7 mouse cellular contexts compared by ENCODE assay signal in the genomic region with DNA sequence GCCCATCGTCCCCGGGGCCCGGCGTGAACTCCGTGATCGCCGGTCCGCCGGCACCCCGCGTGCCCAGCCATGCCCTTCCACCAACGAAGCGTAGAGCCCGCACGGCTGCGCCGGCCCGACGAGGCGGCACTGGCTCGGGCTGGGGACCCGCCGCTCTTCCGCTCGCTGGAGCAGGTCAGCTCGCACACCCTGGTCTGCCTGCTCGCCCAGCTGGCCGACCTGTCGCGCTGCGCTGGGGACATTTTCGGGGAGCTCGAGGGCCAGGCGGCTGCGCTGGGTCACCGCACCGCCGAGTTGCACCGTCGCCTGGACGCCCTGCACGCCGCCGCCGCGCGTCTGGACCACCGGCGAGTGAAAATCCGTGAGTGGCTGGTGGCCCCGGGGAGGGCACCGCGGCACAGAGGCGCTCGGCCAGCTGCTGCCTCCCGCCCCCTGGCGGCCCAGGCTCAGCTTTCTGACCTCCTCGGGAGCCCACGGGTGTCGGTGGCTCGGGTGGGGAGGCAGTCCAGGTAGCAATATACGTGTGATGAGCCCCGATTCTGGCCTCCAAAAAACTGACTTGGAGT. TPM values are rescaled to one million over a fixed set of nuclear protein-coding genes. Genes with fewer than 3 reads are reported as not detected.
DNase-seq lines count a peak whose midpoint lies in the region; ATAC-seq lines count a peak whose summit lies in the region.

A gene (plus strand): TSS at position 70 of the 566 bp plus-strand sequence.

- peak; percentile 74 for DNase-seq in adrenal gland, postnatal 14 days
- peak; percentile 66 for DNase-seq in embryo, embryonic 10.5 days (ENCODE audit: low spot score)

- H3K4me1 ChIP-seq in intestine, embryonic 16.5 days (ENCODE audit: control insufficient read depth, insufficient read depth, low read length), result peaks cover 6% of the 10 kb centered on the region
- peaks cover 9% of the 10 kb centered on the region for H3K4me1 ChIP-seq in limb, embryonic 12.5 days (replicated peaks)
- peaks cover 10% of the 10 kb centered on the region for H3K4me1 ChIP-seq in midbrain, embryonic 13.5 days (replicated peaks)
- H3K4me1 ChIP-seq in stomach, embryonic 14.5 days (ENCODE audit: control insufficient read depth, insufficient read depth, low read length), result peaks cover 4% of the 10 kb centered on the region; the same call in 1 of the 2 replicates

- ATAC-seq in granulocyte monocyte progenitor cell, adult 5-6 weeks (replicated peaks; ENCODE audit: poor library complexity, severe bottlenecking), result peak; percentile 57
- ATAC-seq in intestine, embryonic 16.5 days, result peak; percentile 87
- ATAC-seq in limb, embryonic 12.5 days (ENCODE audit: insufficient number of reproducible peaks, insufficient read depth, low FRiP score, low TSS enrichment, low read depth), result peak; percentile 69
- ATAC-seq in midbrain, embryonic 13.5 days, result peak; percentile 86
- ATAC-seq in stomach, embryonic 14.5 days (ENCODE audit: insufficient number of reproducible peaks, insufficient read depth, low FRiP score, low read depth), result peak; percentile 65

- peak within 1 kb of the TSS; percentile 45 for H3K27ac ChIP-seq in intestine, embryonic 16.5 days (ENCODE audit: low read length)
- peak within 1 kb of the TSS; percentile 91 for H3K27ac ChIP-seq in limb, embryonic 12.5 days
- peak within 1 kb of the TSS; percentile 44 for H3K27ac ChIP-seq in midbrain, embryonic 13.5 days
- H3K27ac ChIP-seq in stomach, embryonic 14.5 days (ENCODE audit: low read length), result peak within 1 kb of the TSS; percentile 68; the same call in 1 of the 2 replicates

- H3K27me3 ChIP-seq in intestine, embryonic 16.5 days (replicated peaks; ENCODE audit: control insufficient read depth, insufficient read depth, low read length), result no peaks in the 10 kb centered on the region
- H3K27me3 ChIP-seq in limb, embryonic 12.5 days, result no peaks in the 10 kb centered on the region
- peaks cover 19% of the 10 kb centered on the region; the same call in 1 of the 2 replicates for H3K27me3 ChIP-seq in midbrain, embryonic 13.5 days
- H3K27me3 ChIP-seq in stomach, embryonic 14.5 days (ENCODE audit: control insufficient read depth, insufficient read depth, low read length), result no peaks in the 10 kb centered on the region

- H3K4me3 ChIP-seq in intestine, embryonic 16.5 days (ENCODE audit: low read length), result peak within 1 kb of the TSS; percentile 83
- H3K4me3 ChIP-seq in limb, embryonic 12.5 days (replicated peaks), result peak within 1 kb of the TSS; percentile 82
- peak within 1 kb of the TSS; percentile 74 for H3K4me3 ChIP-seq in midbrain, embryonic 13.5 days (replicated peaks)
- H3K4me3 ChIP-seq in stomach, embryonic 14.5 days (ENCODE audit: low read depth, low read length), result peak within 1 kb of the TSS; percentile 77

- peak within 1 kb of the TSS; percentile 84 for H3K9ac ChIP-seq in intestine, embryonic 16.5 days (ENCODE audit: low read depth, low read length)
- peak within 1 kb of the TSS; percentile 93 for H3K9ac ChIP-seq in limb, embryonic 12.5 days (replicated peaks)
- H3K9ac ChIP-seq in midbrain, embryonic 13.5 days (replicated peaks), result peak within 1 kb of the TSS; percentile 80
- peak within 1 kb of the TSS; percentile 84 for H3K9ac ChIP-seq in stomach, embryonic 14.5 days (replicated peaks; ENCODE audit: low read depth, low read length)

- H3K36me3 ChIP-seq in intestine, embryonic 16.5 days (ENCODE audit: control insufficient read depth, insufficient read depth, low read length), result no peaks in the 10 kb centered on the region
- no peaks in the 10 kb centered on the region for H3K36me3 ChIP-seq in limb, embryonic 12.5 days
- no peaks in the 10 kb centered on the region for H3K36me3 ChIP-seq in midbrain, embryonic 13.5 days
- H3K36me3 ChIP-seq in stomach, embryonic 14.5 days (ENCODE audit: control insufficient read depth, insufficient read depth, low read length), result no peaks in the 10 kb centered on the region

- under 1% methylated on average over 63 of the region's 63 CpGs for WGBS in intestine, embryonic 16.5 days
- WGBS in limb, embryonic 12.5 days, result under 1% methylated on average over 63 of the region's 63 CpGs
- WGBS in midbrain, embryonic 13.5 days, result under 1% methylated on average over 56 of the region's 63 CpGs
- WGBS in stomach, embryonic 14.5 days, result under 1% methylated on average over 63 of the region's 63 CpGs

- peak within 1 kb of the TSS; percentile 98 for H3K4me2 ChIP-seq in intestine, embryonic 16.5 days (ENCODE audit: low read depth, low read length)
- H3K4me2 ChIP-seq in limb, embryonic 12.5 days, result peak within 1 kb of the TSS; percentile 74
- H3K4me2 ChIP-seq in midbrain, embryonic 13.5 days (replicated peaks), result peak within 1 kb of the TSS; percentile 95
- peak within 1 kb of the TSS; percentile 85 for H3K4me2 ChIP-seq in stomach, embryonic 14.5 days (replicated peaks; ENCODE audit: low read depth, low read length)

- no peaks in the 10 kb centered on the region for H3K9me3 ChIP-seq in intestine, embryonic 16.5 days (ENCODE audit: control insufficient read depth, low read length)
- no peaks in the 10 kb centered on the region for H3K9me3 ChIP-seq in limb, embryonic 12.5 days
- H3K9me3 ChIP-seq in midbrain, embryonic 13.5 days, result no peaks in the 10 kb centered on the region
- H3K9me3 ChIP-seq in stomach, embryonic 14.5 days (ENCODE audit: control insufficient read depth, low read depth, low read length), result no peaks in the 10 kb centered on the region

RNA-seq across cellular contexts. Expression of the gene that starts here (rescaled TPM):
- 6.5 and 6.6 TPM in 2 replicates for total RNA-seq in adrenal gland, postnatal 14 days (2021)
- 0.15 and 1.7 TPM in 2 replicates for total RNA-seq in granulocyte monocyte progenitor cell, adult 5-6 weeks (2014; fragmentation: Nextera tagmentation)
- 0.93 and 1.0 TPM in 2 replicates for total RNA-seq in granulocyte monocyte progenitor cell, adult 5-6 weeks (2017)
- polyA plus RNA-seq in intestine, embryonic 16.5 days (2015; fragmentation: Nextera tagmentation; extraction: Ambion mirVana), result 8.1 and 9.3 TPM in 2 replicates
- polyA plus RNA-seq in limb, embryonic 12.5 days (2016; fragmentation: Nextera tagmentation; extraction: Ambion mirVana), result 7.9 and 8.7 TPM in 2 replicates
- polyA plus RNA-seq in midbrain, embryonic 13.5 days (2015; fragmentation: Nextera tagmentation; extraction: Ambion mirVana), result 14.3 TPM in 2 replicates
- 10.6 and 10.9 TPM in 2 replicates for polyA plus RNA-seq in stomach, embryonic 14.5 days (2014; fragmentation: Nextera tagmentation; extraction: Ambion mirVana)

Comparison
In these comparisons a context has a peak if more than half of its experiments do, and no peak if none do; other contexts are left out.
1. Peak in every context shown above with its lines: DNase-seq, ATAC-seq, H3K4me3 ChIP-seq and H3K27ac ChIP-seq.